Mouse (Mus musculus): ENCODE measurements around the gene Fbxo39.

Gene Fbxo39

DNA sequence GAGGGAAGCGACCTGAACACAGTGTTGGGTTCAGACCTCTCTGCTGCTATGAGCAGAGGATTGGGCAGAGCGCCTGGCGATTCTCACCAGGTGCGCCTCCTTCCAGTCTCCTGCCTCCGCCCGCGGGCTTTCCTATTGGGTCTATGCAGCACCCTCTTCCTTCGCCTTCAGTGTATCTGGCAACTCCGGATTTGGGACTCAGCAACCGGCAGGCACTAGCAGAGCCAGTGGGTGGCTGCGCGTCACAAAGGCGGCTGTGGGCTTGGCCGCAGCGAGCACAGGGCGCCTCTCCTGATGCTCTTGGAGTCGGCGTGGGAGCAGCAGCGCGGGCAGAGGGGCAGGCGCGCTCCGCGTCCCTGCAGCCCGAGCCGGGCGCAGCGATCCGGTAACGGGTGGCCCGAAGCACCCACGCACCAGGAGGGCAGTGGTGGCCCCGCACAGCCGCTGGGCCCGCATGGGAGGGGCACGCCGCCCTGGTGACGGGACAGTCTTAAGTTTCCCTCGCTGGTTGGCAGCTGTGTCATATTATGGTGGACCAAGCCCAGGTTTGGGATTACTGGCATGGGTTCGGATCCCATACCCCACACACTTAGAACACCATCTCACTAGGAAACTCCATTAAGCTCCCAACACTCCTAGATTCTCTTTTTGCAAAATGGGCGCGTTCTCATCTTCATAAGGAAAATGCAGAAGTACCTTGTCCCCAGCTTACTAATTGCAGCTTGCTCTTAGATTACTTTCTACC, at the start of gene Fbxo39:
Gene Fbxo39 (plus strand): TSS at position 294 of the 745 bp plus-strand sequence.
- DNase-seq (ENCODE audit: low read depth, low spot score), result no peak

DNA sequence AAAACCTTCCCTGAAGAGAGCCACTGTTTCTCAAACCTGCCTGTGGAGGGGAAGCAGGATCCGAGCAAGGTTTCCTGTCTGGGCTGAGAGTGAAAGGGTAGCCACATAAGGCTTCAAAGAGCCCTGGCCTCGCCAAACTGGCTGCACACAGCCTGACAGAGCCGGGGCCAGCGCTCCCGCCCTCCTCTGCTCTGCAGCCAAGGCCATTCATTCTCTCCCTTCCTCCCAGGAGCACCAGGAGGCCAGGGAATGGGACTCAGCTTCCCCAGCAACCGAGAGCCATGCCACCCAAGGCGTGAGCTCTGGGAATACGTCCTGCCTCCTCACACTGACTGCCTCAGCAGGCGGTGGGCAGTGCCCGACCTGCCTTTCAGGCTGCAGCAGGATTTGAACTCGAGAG, 48.8 kb upstream of the Fbxo39 start:
- no peak for DNase-seq (ENCODE audit: low read depth, low spot score)

DNA sequence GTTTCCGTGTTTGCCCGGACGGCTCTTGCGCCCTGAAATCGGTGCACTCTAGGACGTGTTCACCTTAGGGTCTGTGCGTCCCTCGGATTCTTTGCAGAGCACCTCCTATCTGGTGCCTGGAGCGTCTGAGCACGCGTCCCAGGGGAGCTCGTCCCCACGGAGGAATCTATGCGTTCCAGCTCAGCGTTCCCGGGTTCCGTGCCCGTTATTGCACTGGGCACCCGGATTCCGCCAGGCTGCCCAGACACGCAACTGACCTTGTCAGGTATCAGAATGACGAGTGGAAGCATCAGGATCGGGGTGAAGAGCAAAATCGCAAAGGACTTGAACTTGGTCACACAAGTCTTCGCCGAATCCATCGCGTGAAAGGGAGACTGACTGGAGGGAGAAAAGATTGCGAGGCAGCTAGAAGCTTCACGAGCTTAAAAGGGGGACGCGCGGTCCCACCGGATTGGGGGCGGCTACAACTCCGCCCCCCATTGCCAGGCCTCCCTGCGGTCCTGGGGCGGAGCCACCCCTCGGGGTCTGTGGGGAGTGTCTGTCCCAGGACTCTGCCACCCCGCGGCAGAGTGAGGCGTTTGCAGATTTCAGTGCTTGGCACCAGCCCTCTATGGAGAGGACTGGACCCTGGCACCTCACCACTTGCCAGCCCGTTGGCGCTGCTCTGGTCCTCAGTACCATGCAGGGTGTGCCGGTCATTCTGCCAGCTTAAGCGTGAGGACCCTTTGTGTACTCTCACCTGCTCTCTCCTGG, 47.9 kb upstream of the Fbxo39 start:
- DNase-seq (ENCODE audit: low read depth, low spot score), result peak; percentile 37

DNA sequence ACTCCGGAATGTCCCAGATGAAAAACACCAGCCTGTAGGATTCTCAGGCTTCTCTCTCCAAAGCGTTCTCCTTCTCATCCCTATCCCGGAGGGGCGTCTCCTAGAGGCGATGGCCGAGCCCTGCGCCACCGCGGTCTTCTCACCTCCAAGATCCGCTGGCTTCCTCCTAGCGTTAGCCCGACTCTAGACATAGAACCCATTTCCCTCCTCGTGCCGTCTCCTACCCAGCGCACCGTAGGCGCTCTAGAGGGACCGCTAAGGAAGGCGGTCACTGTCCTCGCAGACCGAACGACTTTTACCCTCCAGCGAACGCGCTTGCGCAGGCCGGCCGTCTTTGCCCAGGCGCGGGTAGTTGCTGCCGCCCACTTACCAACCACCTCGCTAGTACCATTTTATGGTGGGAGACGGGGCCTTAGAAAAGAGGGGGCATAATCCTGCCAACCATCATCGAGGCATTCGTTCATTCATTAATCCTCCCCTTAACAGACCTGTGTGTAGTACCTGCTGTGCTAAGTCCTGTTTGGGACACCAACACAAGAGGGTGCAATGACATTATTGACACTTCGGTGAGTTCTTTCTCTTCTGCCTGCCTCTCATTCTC, 47.2 kb upstream of the Fbxo39 start, which contains the start of gene Slc13a5:
Gene Slc13a5 (minus strand): TSS at position 263 of the 601 bp plus-strand sequence.
- peak; percentile 11 for DNase-seq (ENCODE audit: low read depth, low spot score)

DNA sequence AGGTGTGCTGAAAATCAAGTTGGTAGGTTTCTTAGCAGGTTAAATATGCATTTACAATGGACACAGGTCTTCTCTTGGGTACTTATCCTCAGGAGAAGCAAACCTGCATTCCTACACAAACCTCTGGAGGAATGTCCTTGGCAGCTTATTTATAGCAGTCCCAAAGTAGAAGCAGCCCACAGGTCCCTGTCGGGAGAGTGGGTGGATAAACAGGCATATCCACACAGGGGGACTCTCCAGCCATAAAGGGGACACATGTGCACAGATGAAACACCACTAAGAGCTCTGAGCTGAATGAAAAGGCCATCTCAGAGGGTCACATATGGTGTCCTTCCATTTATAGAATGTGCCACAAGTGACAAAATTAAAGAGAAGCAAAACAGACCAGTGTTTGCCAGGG, 42.5 kb upstream of the Fbxo39 start:
- no peak for DNase-seq (ENCODE audit: low read depth, low spot score)

DNA sequence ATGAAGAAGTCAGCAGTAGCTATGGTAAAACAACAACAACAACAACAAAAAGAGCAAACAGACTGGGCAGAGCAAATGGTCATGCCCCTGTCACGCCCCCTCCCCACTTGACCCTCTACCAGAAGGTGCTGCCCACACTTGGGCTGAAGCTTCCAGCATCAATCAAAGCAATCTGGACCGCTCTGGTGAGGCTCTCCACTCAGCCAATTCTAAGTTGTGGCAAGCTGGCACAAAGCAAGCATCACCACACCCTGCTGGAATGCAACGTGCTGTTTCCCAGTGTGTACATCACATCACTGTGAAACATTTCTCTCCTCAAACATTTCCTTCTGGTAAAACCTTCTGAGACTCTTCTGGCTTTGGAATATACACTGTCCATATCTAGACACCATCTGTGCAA, 40.9 kb upstream of the Fbxo39 start:
- DNase-seq (ENCODE audit: low read depth, low spot score), result no peak

DNA sequence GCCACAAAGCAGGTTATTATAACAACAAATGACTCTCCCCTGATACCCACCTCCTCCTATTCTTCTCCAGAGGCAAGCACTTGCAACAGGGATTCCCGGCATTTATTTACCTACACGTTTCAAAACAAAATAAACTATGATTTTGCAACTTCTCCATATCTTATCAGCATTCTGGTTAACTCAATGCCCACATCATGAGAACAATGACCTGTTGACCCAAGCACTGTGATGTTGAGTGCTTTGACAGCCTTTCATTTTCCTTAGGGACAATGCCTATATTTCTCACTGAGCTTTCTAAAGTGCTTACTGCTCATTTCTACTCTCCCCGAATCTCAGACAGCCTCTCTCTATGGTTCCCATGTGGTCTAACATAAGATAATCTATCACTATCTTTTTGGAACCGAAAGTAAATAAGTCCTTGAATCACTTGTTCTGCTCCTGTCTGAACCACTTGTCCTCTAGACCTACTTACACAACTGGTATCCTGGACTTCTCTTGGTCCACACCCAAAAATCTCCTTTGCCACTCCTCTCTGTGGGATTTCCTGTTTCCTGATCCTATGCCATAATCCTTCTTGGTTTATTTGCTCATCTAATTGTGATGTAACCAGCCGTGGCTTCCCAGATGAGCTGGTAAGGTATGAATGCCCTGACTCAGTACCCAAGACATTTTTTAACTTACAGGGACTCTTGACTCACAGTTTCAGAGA, 32.9 kb upstream of the Fbxo39 start:
- DNase-seq (ENCODE audit: low read depth, low spot score), result no peak

DNA sequence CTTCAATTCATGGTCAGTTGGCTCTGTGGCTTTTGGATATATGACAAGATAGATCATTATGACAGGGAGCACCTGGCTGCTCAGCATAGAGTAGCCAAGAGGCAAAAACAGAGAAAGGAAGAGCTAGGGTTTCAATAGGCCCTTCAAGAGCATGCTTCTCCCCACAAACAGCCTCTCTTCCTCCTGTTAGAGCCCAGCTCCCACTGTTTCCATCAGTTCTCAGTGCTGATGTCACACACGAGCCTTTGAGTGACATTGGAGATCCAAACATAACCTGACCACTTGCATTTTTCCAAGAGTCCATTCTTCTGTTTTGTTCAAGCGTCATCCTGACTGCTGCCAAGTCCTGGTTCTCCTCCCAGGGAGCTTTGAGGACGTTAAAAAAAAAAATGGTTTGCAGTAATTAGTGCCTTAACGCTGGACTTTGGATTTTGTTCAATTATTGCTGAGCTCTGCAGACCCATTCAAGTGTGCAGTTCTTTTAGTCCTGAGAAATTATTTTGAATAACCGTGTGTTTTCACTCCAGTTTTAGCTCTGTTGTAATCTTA, 32.3 kb upstream of the Fbxo39 start:
- no peak for DNase-seq (ENCODE audit: low read depth, low spot score)

DNA sequence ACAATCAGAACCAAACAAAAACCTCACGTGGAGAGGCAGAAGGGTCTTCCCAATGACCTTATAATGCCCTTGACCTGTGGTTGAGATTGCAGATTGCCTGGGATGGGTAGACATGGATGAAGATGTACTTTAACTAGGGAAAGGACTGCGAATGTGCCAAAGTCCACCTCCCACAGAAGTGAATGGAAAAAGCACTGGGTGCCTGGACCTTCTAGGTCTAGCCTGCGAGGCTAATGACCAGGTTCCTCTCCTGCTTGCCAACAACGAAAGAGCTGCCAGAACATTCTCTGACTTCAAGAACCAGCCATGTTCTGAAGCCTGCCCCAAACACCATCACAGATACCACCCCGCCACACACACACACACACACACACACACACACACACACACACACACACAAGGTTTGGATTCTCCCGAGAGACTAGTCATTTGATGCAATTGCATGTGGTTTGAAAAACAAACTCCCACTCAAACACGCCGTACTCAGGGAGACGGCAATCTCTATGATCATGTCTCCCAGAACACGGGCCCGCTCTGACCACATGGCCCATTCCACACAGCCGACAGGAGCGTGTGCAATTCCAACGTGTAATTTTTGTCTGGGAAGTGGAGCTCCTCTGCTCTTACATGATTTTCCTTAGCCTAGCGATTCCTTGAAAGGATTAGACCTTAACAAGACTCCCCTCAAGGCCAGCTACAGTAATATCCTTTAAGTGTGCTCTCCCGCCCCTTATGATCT, 30.6 kb upstream of the Fbxo39 start:
- DNase-seq (ENCODE audit: low read depth, low spot score), result no peak

DNA sequence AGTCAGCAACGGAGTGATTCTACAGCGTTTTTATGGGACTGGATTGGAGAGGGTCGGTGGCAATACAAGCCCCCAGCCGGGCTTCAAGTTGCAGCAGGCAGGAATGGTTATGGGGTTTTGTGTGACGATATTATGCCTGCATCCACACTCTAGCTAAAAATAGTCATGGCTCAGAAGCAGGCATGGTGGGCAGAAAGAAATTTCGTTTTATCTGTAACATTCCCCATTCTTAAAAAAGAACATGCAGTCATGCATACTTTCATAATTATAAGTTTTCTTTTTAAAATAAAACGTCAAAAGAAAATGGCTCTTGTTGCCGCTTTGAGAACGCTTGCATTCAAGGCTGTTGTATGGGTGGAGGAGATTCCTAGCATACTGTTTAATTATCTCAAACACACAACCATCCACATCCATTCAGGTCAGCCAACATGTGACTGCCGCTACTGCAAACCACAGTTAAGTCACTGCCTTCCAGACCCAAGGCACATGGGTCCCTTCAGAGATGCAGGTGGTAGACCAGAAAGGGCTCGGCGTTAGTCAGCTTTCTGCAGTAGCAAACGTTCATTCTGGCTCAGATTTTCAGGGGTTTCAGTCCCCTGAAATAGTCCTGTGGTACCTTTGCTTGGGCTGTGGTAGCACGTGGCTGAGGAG, 29.6 kb upstream of the Fbxo39 start:
- DNase-seq (ENCODE audit: low read depth, low spot score), result no peak

DNA sequence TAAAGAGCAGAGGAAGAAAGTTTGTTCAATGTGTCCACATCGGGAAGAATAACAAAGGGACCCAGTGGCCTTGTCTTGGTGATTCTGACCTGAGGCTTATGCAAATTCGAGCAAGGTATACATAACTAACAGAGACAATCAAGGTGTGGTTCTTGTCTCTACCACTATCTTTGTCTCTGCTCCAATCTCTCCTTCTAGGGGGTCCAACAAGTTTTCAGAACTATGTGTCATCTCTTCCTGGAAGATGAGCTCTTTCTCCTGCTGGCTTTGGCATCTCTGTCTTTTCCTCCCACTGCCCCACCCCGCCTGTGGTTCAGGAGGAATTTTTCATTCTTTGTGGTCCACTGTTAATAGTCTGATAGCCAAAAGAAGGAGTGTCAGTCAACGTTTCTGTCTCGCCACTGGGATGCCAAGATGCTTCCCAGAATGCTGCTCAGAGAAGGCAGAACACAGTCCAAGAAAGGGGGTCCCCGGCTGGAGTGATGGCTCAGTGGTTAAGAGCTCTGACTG, 28.2 kb upstream of the Fbxo39 start:
- no peak for DNase-seq (ENCODE audit: low read depth, low spot score)

DNA sequence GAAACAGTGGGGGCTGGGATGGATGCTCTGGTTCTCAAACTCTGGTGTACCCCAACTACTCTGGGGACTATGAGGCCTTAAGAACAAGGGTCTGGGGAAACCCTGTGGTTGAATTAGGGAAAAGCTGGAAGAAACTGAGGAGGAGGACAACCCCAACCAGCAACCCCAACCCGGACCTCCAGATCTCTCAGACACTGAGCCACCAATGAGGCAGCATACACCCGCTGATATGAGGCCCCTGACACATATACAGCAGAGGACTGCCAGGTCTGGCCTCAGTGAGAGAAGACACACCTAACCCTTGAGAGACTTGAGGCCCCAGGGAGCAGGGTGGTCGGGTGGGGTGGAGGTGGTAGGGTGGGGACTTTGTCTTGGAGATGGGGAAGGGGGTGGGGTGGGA, 27.6 kb upstream of the Fbxo39 start:
- no peak for DNase-seq (ENCODE audit: low read depth, low spot score)

DNA sequence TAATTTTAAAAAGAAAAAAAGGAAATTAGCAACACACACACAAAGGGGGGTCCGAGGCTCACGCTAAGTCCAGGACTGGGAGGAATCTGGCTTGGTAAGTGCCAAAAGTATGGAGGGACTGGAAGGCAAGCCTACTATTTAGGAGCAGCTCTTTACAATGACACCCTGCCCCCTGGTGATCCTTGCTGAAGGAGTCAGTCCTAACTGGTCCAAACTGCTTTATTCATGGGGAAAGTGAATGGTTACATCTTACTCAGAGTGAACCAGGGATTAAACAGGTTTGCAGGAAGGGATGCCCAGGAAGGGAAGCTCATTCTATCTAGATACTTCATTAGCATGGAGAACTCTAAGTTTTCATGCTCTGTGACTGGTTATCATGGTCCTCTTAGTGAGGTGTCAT, 27.1 kb upstream of the Fbxo39 start:
- no peak for DNase-seq (ENCODE audit: low read depth, low spot score)

DNA sequence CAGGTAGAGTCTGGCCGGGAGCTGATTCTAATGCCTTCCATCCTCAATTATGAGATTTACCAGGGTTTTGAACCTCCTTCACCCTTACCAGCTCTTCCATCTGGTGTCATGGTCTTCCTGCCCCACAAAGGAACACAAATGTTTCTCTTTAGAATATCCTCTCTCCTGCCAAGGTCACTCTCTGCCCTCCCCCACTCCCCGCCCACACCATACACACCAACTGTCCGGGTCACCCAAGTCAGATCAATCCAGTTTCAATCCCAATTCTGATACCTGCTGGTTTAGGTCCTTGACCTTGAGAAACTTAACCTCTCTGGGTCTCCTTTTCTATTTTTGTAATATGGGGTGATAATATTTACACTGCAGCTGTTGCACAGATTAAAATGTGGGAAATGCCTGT, 26.7 kb upstream of the Fbxo39 start:
- no peak for DNase-seq (ENCODE audit: low read depth, low spot score)

DNA sequence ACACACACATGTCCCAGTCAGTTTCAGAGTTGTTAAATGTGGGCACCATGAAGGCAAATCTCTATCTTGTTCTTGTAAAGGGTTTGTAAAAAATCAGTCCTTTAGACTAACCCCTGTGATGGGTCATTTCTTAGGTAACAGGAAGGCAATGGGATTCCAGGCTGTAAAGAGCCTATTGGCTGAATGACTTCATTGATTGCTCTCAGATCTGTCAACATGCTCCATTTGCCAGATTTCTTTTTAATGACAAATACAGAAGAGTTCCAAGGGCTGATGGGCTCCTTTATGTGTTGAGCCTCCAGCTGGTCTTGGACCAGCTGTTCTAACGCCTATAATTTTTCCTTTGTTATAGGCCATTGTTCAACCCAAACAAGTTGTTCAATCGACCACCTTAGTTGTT, 21.1 kb upstream of the Fbxo39 start:
- no peak for DNase-seq (ENCODE audit: low read depth, low spot score)

DNA sequence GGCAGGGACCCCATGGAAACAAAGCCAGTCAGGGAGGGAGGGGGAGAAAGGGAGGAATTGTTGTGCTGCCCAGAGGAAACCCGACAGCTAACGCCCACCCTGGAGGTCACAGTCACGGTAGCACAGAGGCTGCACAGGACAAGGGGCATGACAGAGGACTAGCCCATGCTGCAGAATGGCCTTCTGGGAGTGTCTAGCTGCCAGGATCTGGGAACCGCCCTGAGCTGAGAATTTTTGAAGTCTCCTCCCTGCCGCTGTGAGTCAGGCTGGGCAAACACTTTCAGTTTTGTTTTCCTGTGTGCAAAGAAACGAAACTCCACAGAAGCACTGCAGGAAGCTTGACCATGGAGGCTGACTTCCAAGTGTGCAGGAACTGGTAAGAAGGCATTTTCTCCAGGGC, 12.9 kb upstream of the Fbxo39 start, which contains the start of gene Xaf1:
Gene Xaf1 (plus strand): TSS at position 296 of the 400 bp plus-strand sequence.
- no peak for DNase-seq (ENCODE audit: low read depth, low spot score)

DNA sequence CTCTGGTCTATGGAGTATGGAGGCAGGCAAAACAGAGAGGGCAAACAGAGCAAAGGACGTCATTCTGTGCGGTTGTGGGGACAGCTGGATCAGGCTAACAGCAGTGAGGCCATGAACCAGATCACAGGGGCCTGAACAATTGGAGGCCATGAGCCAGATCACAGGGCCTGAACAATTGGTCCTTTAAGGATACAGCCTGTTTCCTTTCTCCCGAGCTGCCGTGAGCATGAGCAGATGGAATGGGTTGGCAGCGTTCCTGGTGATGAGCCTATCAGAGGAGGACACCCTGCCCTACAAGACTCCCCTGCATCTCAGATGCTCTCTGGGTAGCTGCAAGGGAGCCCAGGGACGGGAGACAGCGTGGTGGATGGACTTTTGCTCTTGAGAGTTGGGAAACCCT, 12.0 kb upstream of the Fbxo39 start:
- no peak for DNase-seq (ENCODE audit: low read depth, low spot score)

DNA sequence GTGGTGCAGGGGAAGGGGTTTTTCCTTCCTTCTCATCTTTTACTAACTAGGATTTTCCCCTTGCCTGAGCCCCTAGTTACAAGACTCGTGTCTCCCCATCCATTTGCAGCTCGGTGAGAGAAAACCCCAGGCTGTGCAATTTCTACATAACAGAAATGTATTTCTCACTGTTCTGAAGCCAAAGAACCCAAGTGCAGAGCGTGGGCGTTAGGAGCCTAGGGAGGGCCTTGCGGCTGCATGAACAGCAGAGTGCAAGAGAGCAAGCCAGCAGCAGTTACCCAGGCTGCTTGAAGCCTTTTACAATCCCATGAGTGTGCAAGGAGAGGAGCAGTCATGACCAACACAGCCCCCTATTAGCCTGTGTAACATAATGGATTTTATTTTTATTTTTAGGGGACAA, 6.8 kb upstream of the Fbxo39 start:
- DNase-seq (ENCODE audit: low read depth, low spot score), result no peak

DNA sequence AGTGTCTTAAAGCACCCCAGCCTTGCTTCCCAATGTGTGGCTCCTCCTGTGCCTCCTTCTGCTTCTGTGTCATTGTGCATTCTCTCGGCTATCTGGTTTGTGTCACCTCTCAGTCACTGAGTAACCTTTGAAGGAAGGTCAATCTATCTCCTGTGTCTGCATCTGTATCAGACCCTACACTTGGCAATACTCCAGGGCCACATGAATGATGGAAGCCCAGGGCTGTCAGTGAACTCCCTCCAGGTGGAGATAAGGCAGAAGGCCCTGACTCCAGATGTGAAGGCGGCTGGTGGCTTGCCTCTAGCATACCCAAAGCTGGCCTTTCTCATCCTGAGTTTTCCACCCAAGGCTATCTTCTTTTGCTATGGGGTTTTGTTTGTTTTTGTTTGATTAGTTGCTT, 5.3 kb upstream of the Fbxo39 start:
- DNase-seq (ENCODE audit: low read depth, low spot score), result no peak

DNA sequence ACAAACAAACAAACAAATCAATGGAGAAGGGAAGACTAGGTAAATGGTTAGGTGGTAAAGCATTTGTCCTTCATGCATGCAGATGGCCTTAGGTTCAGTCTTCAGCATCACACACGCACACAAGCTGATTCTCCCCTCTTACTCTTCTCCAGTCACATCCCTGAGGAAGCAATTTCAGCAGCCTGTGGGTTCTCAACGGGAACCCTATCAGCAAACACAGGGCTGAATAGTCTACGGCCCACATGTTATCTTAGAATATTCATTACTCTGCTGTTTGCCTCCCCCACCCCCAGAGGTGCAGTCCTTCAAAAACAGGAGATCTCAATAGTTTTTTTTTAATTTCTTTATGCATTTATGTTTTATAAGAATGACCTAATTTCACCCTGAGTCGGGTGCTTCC, 3.8 kb upstream of the Fbxo39 start:
- no peak for DNase-seq (ENCODE audit: low read depth, low spot score)
